Mouse (Mus musculus): ENCODE measurements around the gene Flg. TPM values are rescaled to one million over a fixed set of nuclear protein-coding genes. Genes with fewer than 3 reads are reported as not detected.

Flg gene
- total RNA-seq (2021), result not detected
- long read RNA-seq, experiment 1, result 0 reads
- long read RNA-seq, experiment 2, result 0 reads

DNA sequence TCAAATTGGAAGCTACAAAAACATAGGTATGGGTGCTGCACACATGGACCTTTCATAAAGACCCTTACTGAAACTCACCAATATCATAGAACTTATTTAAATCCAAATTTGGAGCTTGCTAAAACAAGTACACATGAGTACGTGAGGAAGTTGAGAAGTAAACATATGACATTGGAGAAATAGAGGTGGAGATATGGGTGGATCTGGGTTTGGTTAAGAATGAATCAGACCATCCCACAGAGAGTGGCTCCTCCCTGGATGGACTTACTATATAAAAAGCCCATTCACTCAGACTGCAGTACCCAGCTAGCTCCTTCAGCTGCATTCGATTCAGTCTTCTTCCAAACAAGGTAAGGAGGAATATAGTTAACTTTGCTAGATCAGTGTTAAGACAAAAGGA, at the start of gene Flg:
Gene Flg, plus strand, starts transcription at position 301 of the 400 bp plus-strand sequence.
- TF ChIP-seq CTCF (IDR thresholded peaks at IDR 0.05), result no peak
- intact Hi-C loops (cut with DNase I), result no loop called here
- no peak within 1 kb of the TSS for H3K27ac ChIP-seq

DNA sequence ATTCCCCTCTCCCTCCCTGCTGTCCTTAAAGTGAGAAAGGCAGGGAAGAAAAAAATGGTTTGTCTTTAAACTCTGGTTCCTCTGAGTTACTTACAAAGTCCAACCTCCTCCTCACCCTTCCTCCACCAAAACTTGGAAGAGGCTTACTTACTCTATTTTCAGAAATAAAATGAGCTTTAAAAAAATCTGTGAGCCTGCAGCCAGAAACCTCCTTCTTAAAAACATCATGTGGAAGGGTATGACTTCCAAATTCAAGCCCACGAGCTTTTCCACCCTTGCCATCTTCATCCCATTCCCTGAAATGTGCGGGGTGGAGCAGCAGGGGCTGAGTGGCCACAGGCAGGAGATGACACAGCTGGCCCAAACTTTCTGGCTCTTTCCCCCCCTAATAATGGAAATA, 24.2 kb downstream of the Flg start:
- Histone ChIP-seq H3K4me3 (no peak overlapping the region), H3K27ac (0 out of 2 replicates have a peak overlapping the region, but pooled peaks have one; percentile 15)
- DNase-seq (ENCODE audit: extremely low spot score in 1 of 2, low spot score in 2 of 2), result no peak
- no peak for TF ChIP-seq CTCF (IDR thresholded peaks at IDR 0.05)
- intact Hi-C loops (cut with DNase I), result no loop called here

More for the DNA sequence above, at the start of gene Flg:
- DNase-seq (ENCODE audit: extremely low spot score in 1 of 2, low spot score in 2 of 2), result no peak
- H3K4me3 ChIP-seq, result no peak within 1 kb of the TSS

DNA sequence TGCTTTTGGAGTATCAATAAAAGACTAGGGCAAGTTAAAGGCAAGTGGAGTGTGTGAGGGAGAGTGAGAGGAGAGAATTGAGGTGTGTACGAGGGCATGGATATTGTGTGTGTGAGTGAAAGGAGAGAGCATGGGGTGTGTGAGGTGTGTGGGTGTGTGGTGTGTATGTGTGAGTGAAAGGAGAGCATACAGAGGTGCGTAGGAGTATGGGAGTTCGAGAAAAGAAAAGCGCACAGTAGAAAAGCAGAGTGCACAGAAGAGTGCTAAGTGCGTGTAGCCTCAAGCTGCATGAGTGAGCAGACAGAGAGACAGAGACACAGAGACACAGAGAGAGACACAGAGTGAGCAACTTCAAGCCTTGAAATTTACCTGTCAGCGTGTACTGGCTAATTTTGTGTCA, 26.5 kb downstream of the Flg start:
- no peak overlapping the region for H3K4me3 ChIP-seq
- DNase-seq (ENCODE audit: extremely low spot score in 1 of 2, low spot score in 2 of 2), result no peak
- no peak overlapping the region for H3K27ac ChIP-seq
- intact Hi-C loops (cut with DNase I), result no loop called here
- TF ChIP-seq CTCF (IDR thresholded peaks at IDR 0.05), result no peak

GRCm38 (mm10) chr3:93301896-93302295, 28.6 kb downstream of the Flg start:
- intact Hi-C loops (cut with DNase I), result no loop called here
- Histone ChIP-seq H3K4me3 (no peak overlapping the region), H3K27ac (no peak overlapping the region)
- no peak for TF ChIP-seq CTCF (IDR thresholded peaks at IDR 0.05)
- DNase-seq (ENCODE audit: extremely low spot score in 1 of 2, low spot score in 2 of 2), result no peak

GRCm38 (mm10) chr3:93306142-93306541, 32.8 kb downstream of the Flg start:
- no peak overlapping the region for H3K27ac ChIP-seq
- TF ChIP-seq CTCF (IDR thresholded peaks at IDR 0.05), result peak; percentile 55
- intact Hi-C loops (cut with DNase I), result loop anchor here (1.0 to 5.0 kb wide), 2 partner anchors 176 to 194 kb away; no protein-coding TSS in a partner anchor
- no peak overlapping the region for H3K4me3 ChIP-seq
- DNase-seq (ENCODE audit: extremely low spot score in 1 of 2, low spot score in 2 of 2), result no peak

GRCm38 (mm10) chr3:93311371-93311770, 38.0 kb downstream of the Flg start:
- no peak overlapping the region for H3K27ac ChIP-seq
- no peak for DNase-seq (ENCODE audit: extremely low spot score in 1 of 2, low spot score in 2 of 2)
- H3K4me3 ChIP-seq, result no peak overlapping the region
- TF ChIP-seq CTCF (IDR thresholded peaks at IDR 0.05), result no peak
- intact Hi-C loops (cut with DNase I), result loop anchor here (5.0 kb wide), 1 partner anchor 96 kb away; no protein-coding TSS in a partner anchor

GRCm38 (mm10) chr3:93314388-93314787, 41.1 kb downstream of the Flg start:
- intact Hi-C loops (cut with DNase I), result loop anchor here (1.0 to 5.0 kb wide), 3 partner anchors 48 to 180 kb away; no protein-coding TSS in a partner anchor
- no peak for DNase-seq (ENCODE audit: extremely low spot score in 1 of 2, low spot score in 2 of 2)
- TF ChIP-seq CTCF (IDR thresholded peaks at IDR 0.05), result peak; percentile 70

DNA sequence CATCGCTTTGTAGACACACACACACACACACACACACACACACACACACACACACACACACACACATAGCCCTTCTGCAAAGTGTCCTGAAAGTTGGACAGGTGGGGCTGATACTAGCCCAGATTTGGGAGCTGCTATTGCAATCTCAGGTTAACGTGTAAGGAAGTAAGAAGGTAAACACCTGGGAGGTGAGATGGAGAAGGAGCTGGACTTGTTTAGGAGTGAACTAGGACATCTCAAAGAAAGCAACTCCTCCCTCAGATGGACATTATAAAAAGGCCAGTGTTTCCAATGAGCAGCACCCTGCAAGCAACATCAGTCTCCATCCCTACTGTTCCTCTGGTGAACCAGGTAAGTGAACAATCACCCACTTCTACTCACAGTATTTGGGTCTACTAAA, 46.1 kb downstream of the Flg start, which contains the start of gene Hrnr:
Gene Hrnr, plus strand, starts transcription at position 301 of the 400 bp plus-strand sequence.
- DNase-seq (ENCODE audit: extremely low spot score in 1 of 2, low spot score in 2 of 2), result no peak
- intact Hi-C loops (cut with DNase I), result no loop called here
- Histone ChIP-seq H3K27ac (no peak within 1 kb of the TSS), H3K4me3 (no peak within 1 kb of the TSS)
- no peak for TF ChIP-seq CTCF (IDR thresholded peaks at IDR 0.05)

More at GRCm38 (mm10) chr3:93314388-93314787, 41.1 kb downstream of the Flg start:
- Histone ChIP-seq H3K4me3 (no peak overlapping the region), H3K27ac (no peak overlapping the region)

GRCm38 (mm10) chr3:93337749-93338148, 64.4 kb downstream of the Flg start:
- peak overlapping the region; percentile 38; the same call in 1 of the 2 replicates for H3K27ac ChIP-seq
- no peak for DNase-seq (ENCODE audit: extremely low spot score in 1 of 2, low spot score in 2 of 2)
- TF ChIP-seq CTCF (IDR thresholded peaks at IDR 0.05), result no peak
- H3K4me3 ChIP-seq, result no peak overlapping the region
- intact Hi-C loops (cut with DNase I), result no loop called here

DNA sequence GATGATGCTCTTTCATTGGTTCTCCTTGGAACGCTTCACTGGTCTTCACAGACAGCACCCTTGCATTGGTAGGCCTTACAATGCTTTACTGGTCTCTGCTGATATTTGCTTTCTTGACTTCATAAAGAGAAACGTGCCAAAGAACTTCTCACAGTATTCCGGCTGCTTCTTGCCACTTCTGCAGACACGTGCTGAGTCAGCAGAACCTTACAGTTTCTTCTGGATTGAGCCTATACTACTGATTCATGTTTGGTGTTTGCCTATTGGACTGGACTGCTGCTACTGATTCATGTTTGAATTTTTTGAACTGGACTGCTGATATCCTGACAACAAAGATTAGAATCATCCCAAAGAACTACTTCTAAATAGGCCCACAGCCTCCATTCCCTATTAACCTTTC, 66.7 kb downstream of the Flg start:
- TF ChIP-seq CTCF (IDR thresholded peaks at IDR 0.05), result no peak
- Histone ChIP-seq H3K27ac (no peak overlapping the region), H3K4me3 (no peak overlapping the region)
- intact Hi-C loops (cut with DNase I), result no loop called here
- no peak for DNase-seq (ENCODE audit: extremely low spot score in 1 of 2, low spot score in 2 of 2)

Other genes with a start within 250 kb of the Flg start
- gene Gm4858, start 204.7 kb upstream of the Flg start, total RNA-seq (2021), result not detected
- not detected for gene Crnn, start 128.7 kb upstream of the Flg start, total RNA-seq (2021)
- not detected for gene Flg2, start 76.2 kb upstream of the Flg start, total RNA-seq (2021)
- not detected for gene Hrnr, start 46.2 kb downstream of the Flg start, total RNA-seq (2021)
- gene Rptn, start 120.2 kb downstream of the Flg start, total RNA-seq (2021), result not detected
- 1 to 10 TPM; 2.5 to 2.6 TPM for gene Tchh, start 168.8 kb downstream of the Flg start, total RNA-seq (2021)
- not detected for gene Tchhl1, start 195.2 kb downstream of the Flg start, total RNA-seq (2021)
- 10 to 100 TPM in 1 of 2 experiments, 1 to 10 TPM in 1; 8.0 to 11.0 TPM for gene S100a11, start 247.0 kb downstream of the Flg start, total RNA-seq (2021)